Mouse (Mus musculus) lung, adult 2 months (tissue): ENCODE data around the gene Erg.

ENCODE experiments used
- CTCF ChIP-seq: fragments of 200-500 bp; IDR thresholded peaks from 2 replicates; pipeline ENCODE4 v1.5.1; 2011; ENCODE audit warnings: mild to moderate bottlenecking, low read length, control low read depth; ENCODE audit not compliant: insufficient read depth
- POLR2A ChIP-seq: fragments of 200-500 bp; IDR thresholded peaks from 2 replicates; pipeline ENCODE4 v1.6.1; 2011; ENCODE audit warnings: low read depth, mild to moderate bottlenecking, control low read depth, low read length, borderline replicate concordance; ENCODE audit errors: extremely low read depth

GRCm38 (mm10) chr16:95487606-95488351 is 98.6 kb downstream of the Erg start:
- TF ChIP-seq CTCF (no peak), POLR2A (no peak)
